Mouse (Mus musculus): ENCODE data around the gene Armc7.

Gene Armc7

DNA sequence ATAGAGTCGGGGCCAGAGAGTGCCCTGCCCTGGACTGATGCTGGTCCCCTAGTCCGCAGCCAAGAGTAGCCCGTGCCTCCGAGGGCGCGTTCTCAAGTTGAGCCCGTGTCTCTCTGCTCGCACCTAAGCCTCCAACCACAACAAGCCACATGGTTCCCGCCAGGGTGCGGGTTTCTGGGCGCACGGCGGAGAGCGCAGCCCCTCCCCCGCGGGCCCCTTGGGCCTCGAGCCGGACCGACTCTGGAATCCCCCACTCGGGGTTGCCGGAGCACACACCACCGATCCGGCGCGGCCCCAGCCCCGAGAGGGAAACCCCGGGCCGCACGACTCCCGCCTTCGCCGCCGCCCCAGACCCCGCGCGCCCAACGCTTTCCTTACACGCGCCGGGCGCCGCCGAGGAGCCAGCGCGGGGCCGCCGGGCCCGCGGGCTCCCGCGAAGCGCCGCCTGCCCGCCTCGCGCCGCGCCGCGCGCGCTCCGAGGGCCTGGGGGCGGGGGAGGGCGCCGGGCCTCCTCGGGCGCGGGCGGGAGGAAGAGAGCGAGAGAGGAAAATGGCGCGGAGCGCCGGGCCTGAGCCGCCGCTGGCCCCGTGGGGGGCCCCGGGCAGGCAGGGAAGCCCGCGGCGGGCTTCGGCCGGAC, 60.1 kb downstream of the Armc7 start:
- DNase-seq: peak; percentile 69

- DNase-seq: peak; percentile 97
Observed at GRCm38 (mm10) chr11:115536038-115536681, 60.7 kb downstream of the Armc7 start, which contains the start of gene Sumo2. TSS of gene Sumo2 (minus strand) at chr11:115536276.

DNA sequence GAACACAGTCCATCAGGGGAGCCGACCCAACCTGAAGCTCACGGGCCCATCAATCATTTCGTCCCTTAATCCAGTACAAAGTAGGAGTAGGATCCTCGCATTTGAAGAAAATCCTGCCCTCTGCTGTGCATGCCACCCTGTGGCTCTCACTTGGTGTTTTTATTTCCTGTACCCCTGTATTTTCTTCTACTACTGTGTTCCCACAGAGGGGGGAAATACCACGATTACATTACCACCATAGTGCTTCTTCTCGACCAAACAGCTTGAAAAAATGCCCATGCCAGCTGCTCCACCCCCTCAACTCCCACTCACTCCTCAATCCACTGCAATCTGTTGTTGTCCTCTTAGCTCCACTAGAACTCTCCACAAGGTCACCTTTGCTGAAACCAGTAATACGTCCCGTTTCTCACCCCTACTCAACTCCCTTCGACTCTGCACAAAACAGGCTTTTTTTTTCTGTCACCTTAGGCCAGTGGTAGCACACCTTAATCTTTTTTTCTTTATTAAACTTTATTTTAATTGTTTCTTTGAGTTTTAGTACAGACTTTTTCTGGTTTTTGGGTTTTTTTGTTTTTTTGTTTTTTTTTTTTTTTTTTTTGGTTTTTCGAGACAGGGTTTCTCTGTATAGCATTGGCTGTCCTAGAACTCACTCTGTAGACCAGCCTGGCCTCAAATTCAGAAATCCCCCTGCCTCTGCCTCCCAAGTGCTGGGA, 61.5 kb downstream of the Armc7 start:
- peak; percentile 17 for DNase-seq

- DNase-seq: no peak
Observed at GRCm38 (mm10) chr11:115538045-115538444, 62.6 kb downstream of the Armc7 start.
